Mouse (Mus musculus) CH12.LX (cell line): ENCODE data around the gene Polr3b. TPM values are rescaled to one million over a fixed set of nuclear protein-coding genes. Genes with fewer than 3 reads are reported as not detected.

Experiments
- DNase-seq: peaks from one replicate; pipeline ENCODE4 v3.0.0-alpha.2; 2013; ENCODE audit errors: extremely low read depth
- H3K27ac ChIP-seq: 2 replicates; pipeline ENCODE4 v1.5.1; 2012; ENCODE audit warnings: low read depth, mild to moderate bottlenecking, control low read depth, moderate library complexity; ENCODE audit not compliant: insufficient read depth
- H3K27me3 ChIP-seq: replicated peaks from 2 replicates; pipeline ENCODE3; 2012; ENCODE audit warnings: inconsistent platforms
- H3K36me3 ChIP-seq, 2 experiments: replicated peaks in 1 of 2; 2 replicates each; pipeline versions ENCODE3 to v1.6.1; 2012; ENCODE audit warnings: inconsistent platforms in 1 of 2, low read length in 1 of 2, mild to moderate bottlenecking in 1 of 2, mixed read lengths in 1 of 2, moderate library complexity in 1 of 2; ENCODE audit not compliant: control insufficient read depth in 1 of 2, insufficient read depth in 1 of 2
- H3K4me1 ChIP-seq, 2 experiments: 2 replicates each; pipeline ENCODE4 v1.6.1; 2012; ENCODE audit warnings: inconsistent platforms in 1 of 2, moderate library complexity in 1 of 2; ENCODE audit not compliant: insufficient read depth in 2 of 2, control insufficient read depth in 1 of 2
- H3K4me2 ChIP-seq: 2 replicates; pipeline ENCODE4 v1.6.1; 2012; ENCODE audit warnings: low read depth, mild to moderate bottlenecking, control low read depth; ENCODE audit not compliant: poor library complexity, insufficient read depth, severe bottlenecking
- H3K4me3 ChIP-seq, 3 experiments: fragments of 150-350 bp in 1 of 3; sonication (generic) in 1 of 3; replicated peaks in 1 of 3; 2 replicates each; pipeline versions ENCODE3 to v1.5.1; 2011 to 2012; ENCODE audit warnings: low read depth in 2 of 3, low read length in 2 of 3, mild to moderate bottlenecking in 2 of 3, moderate library complexity in 2 of 3, control low read depth in 1 of 3, improper control_type of control experiment in 1 of 3, inconsistent platforms in 1 of 3, mixed read lengths in 1 of 3; ENCODE audit not compliant: poor library complexity in 1 of 3
- H3K79me2 ChIP-seq: replicated peaks from 2 replicates; pipeline ENCODE4 v1.6.1; 2012; ENCODE audit warnings: mild to moderate bottlenecking, moderate library complexity; ENCODE audit not compliant: control insufficient read depth, poor library complexity, insufficient read depth, severe bottlenecking; ENCODE audit errors: extremely low read depth
- H3K9ac ChIP-seq: 2 replicates; pipeline ENCODE4 v1.6.1; 2012; ENCODE audit warnings: low read depth, mild to moderate bottlenecking, control low read depth, moderate library complexity; ENCODE audit not compliant: insufficient read depth
- H3K9me3 ChIP-seq: replicated peaks from 2 replicates; pipeline ENCODE3; 2012; ENCODE audit warnings: low read length, inconsistent platforms, mixed read lengths
- CHD1 ChIP-seq: IDR thresholded peaks from 2 replicates; pipeline ENCODE4 v1.6.1; 2012; ENCODE audit warnings: low read depth, low read length, improper control_type of control experiment, inconsistent platforms
- CHD2 ChIP-seq: IDR thresholded peaks from 2 replicates; pipeline ENCODE4 v1.6.1; 2011; ENCODE audit warnings: low read length, improper control_type of control experiment
- ELF1 ChIP-seq: IDR thresholded peaks from 2 replicates; pipeline ENCODE4 v1.6.1; 2014; ENCODE audit warnings: low read depth, mild to moderate bottlenecking, inconsistent platforms, low read length, improper control_type of control experiment
- EP300 ChIP-seq: IDR thresholded peaks from 2 replicates; pipeline ENCODE4 v1.6.1; 2011; ENCODE audit warnings: low read length, improper control_type of control experiment
- ETS1 ChIP-seq: conservative IDR thresholded peaks from 2 replicates; pipeline ENCODE4 v1.6.1; 2012; ENCODE audit warnings: low read depth, mild to moderate bottlenecking, inconsistent platforms, low read length, improper control_type of control experiment, moderate library complexity
- GABPA ChIP-seq: IDR thresholded peaks from 2 replicates; pipeline ENCODE4 v1.6.1; 2012; ENCODE audit warnings: low read depth, low read length, improper control_type of control experiment, inconsistent platforms; ENCODE audit not compliant: insufficient replicate concordance
- HCFC1 ChIP-seq: IDR thresholded peaks from 2 replicates; pipeline ENCODE4 v1.6.1; 2012; ENCODE audit warnings: low read depth, mild to moderate bottlenecking, inconsistent platforms, low read length, improper control_type of control experiment
- JUND ChIP-seq: conservative IDR thresholded peaks from 2 replicates; pipeline ENCODE4 v1.6.1; 2011; ENCODE audit warnings: low read depth, low read length, improper control_type of control experiment
- KAT2A ChIP-seq: IDR thresholded peaks from 2 replicates; pipeline ENCODE4 v1.6.1; 2012; ENCODE audit warnings: low read length, improper control_type of control experiment, inconsistent platforms; ENCODE audit not compliant: insufficient replicate concordance
- MAFK ChIP-seq: IDR thresholded peaks from 2 replicates; pipeline ENCODE4 v1.6.1; 2011; ENCODE audit warnings: low read length, improper control_type of control experiment; ENCODE audit not compliant: insufficient replicate concordance
- MAX ChIP-seq: IDR thresholded peaks from 2 replicates; pipeline ENCODE4 v1.6.1; 2011; ENCODE audit warnings: low read length, improper control_type of control experiment
- MAZ ChIP-seq: IDR thresholded peaks from 2 replicates; pipeline ENCODE4 v1.6.1; 2012; ENCODE audit warnings: low read depth, mild to moderate bottlenecking, inconsistent platforms, low read length, improper control_type of control experiment, moderate library complexity
- MEF2A ChIP-seq: IDR thresholded peaks from 2 replicates; pipeline ENCODE4 v1.6.1; 2014; ENCODE audit warnings: low read depth, mild to moderate bottlenecking, inconsistent platforms, low read length, improper control_type of control experiment, borderline replicate concordance
- POLR2A ChIP-seq: IDR thresholded peaks from 2 replicates; pipeline ENCODE4 v1.6.1; 2011; ENCODE audit warnings: low read depth, mild to moderate bottlenecking, improper control_type of control experiment, low read length
- POLR2AphosphoS2 ChIP-seq: IDR thresholded peaks from 2 replicates; pipeline ENCODE4 v1.6.1; 2011; ENCODE audit warnings: low read depth, low read length, improper control_type of control experiment
- RAD21 ChIP-seq: IDR thresholded peaks from 2 replicates; pipeline ENCODE4 v1.6.1; 2011; ENCODE audit warnings: low read depth, mild to moderate bottlenecking, low read length, improper control_type of control experiment, moderate library complexity
- RCOR1 ChIP-seq: conservative IDR thresholded peaks from 2 replicates; pipeline ENCODE4 v1.6.1; 2012; ENCODE audit warnings: low read depth, mild to moderate bottlenecking, inconsistent platforms, low read length, improper control_type of control experiment
- SIN3A ChIP-seq: IDR thresholded peaks from 2 replicates; pipeline ENCODE4 v1.6.1; 2012; ENCODE audit warnings: low read length, improper control_type of control experiment, inconsistent platforms
- SMC3 ChIP-seq: IDR thresholded peaks from 2 replicates; pipeline ENCODE4 v1.6.1; 2011; ENCODE audit warnings: low read depth, low read length, improper control_type of control experiment
- TBP ChIP-seq: conservative IDR thresholded peaks from 2 replicates; pipeline ENCODE4 v1.6.1; 2011; ENCODE audit warnings: low read depth, low read length, improper control_type of control experiment
- TCF12 ChIP-seq: IDR thresholded peaks from 2 replicates; pipeline ENCODE4 v1.6.1; 2014; ENCODE audit warnings: low read depth, mild to moderate bottlenecking, inconsistent platforms, low read length, improper control_type of control experiment
- UBTF ChIP-seq: IDR thresholded peaks from 2 replicates; pipeline ENCODE4 v1.6.1; 2012; ENCODE audit warnings: low read depth, mild to moderate bottlenecking, inconsistent platforms, low read length, improper control_type of control experiment, moderate library complexity
- USF1 ChIP-seq: IDR thresholded peaks from 2 replicates; pipeline ENCODE4 v1.6.1; 2014; ENCODE audit warnings: low read depth, mild to moderate bottlenecking, inconsistent platforms, low read length, improper control_type of control experiment
- USF2 ChIP-seq: conservative IDR thresholded peaks from 2 replicates; pipeline ENCODE4 v1.6.1; 2011; ENCODE audit warnings: low read depth, low read length, improper control_type of control experiment
- ZMIZ1 ChIP-seq: IDR thresholded peaks from 2 replicates; pipeline ENCODE4 v1.6.1; 2012; ENCODE audit warnings: low read depth, mild to moderate bottlenecking, inconsistent platforms, low read length, improper control_type of control experiment
- ZNF384 ChIP-seq: IDR thresholded peaks from 2 replicates; pipeline ENCODE4 v1.6.1; 2012; ENCODE audit warnings: low read depth, low read length, improper control_type of control experiment, inconsistent platforms
- dilution Hi-C: fragments of 300-500 bp; cut with MboI; formaldehyde crosslinking; loops from 2 replicates; pipeline ENCODE4 v1.14.3; 2020; ENCODE audit warnings: low sequenced_read_pairs; ENCODE audit not compliant: extremely low pct_unique_long_range_greater_than_20kb, extremely low pct_ligation_motif_present
- in situ Hi-C: fragments of 300-500 bp; cut with MboI; formaldehyde crosslinking; loops from 3 replicates; pipeline ENCODE4 v1.14.3; 2019; ENCODE audit warnings: low sequenced_read_pairs, low pct_ligation_motif_present, low pct_unique_long_range_greater_than_20kb, mixed read lengths
- polyA plus RNA-seq: library from polyadenylated mRNA; unstranded; fragments of >175 nt; gene quantifications from 2 replicates; pipeline ENCODE4 v1.2.1, GENCODE M21; 2012; ENCODE audit warnings: low read depth; ENCODE audit not compliant: insufficient read length
- total RNA-seq, 2 experiments: library from RNA; depleted of rRNA; stranded (reverse); fragments of 300-350 nt in 1 of 2; fragments of >200 nt in 1 of 2; gene quantifications; 2 replicates each; pipeline ENCODE4 v1.2.3; 2012 to 2014

Gene Polr3b
- total and polyA plus RNA-seq, 3 experiments: 13.0 to 20.8 (median 16.3) TPM

GRCm38 (mm10) chr10:84600136-84600535 is 22.0 kb upstream of the Polr3b start:
- dilution Hi-C loops (no loop called here), in situ Hi-C loops (no loop called here)
- Histone ChIP-seq H3K27ac (no peak overlapping the region), H3K4me3 (no peak overlapping the region), H3K9me3 (no peaks in the 10 kb centered on the region), H3K4me1 (no peaks in the 10 kb centered on the region), H3K79me2 (no peaks in the 10 kb centered on the region), H3K9ac (no peak overlapping the region), H3K27me3 (no peaks in the 10 kb centered on the region), H3K36me3 (peaks cover 0 to 8% of the 10 kb centered on the region in 2 experiments), H3K4me2 (no peak overlapping the region)
- no peak for TF ChIP-seq ZNF384
- no peak for DNase-seq

GRCm38 (mm10) chr10:84604335-84604734 is 17.8 kb upstream of the Polr3b start:
- peaks cover 0 to 17% of the 10 kb centered on the region in 2 experiments for H3K36me3 ChIP-seq
- no peaks in the 10 kb centered on the region for H3K27me3 ChIP-seq
- H3K9me3 ChIP-seq: no peaks in the 10 kb centered on the region
- H3K4me3 ChIP-seq: no peak overlapping the region
- no peaks in the 10 kb centered on the region for H3K4me1 ChIP-seq
- no peaks in the 10 kb centered on the region for H3K79me2 ChIP-seq
- TF ChIP-seq MAFK: no peak
- TF ChIP-seq CHD2: no peak
- no peak for TF ChIP-seq USF1
- TF ChIP-seq HCFC1: no peak
- no peak for TF ChIP-seq CHD1
- no peak for TF ChIP-seq UBTF
- TF ChIP-seq TCF12: no peak
- TF ChIP-seq SMC3: no peak
- TF ChIP-seq KAT2A: no peak
- no peak for TF ChIP-seq MEF2A
- TF ChIP-seq RAD21: no peak
- TF ChIP-seq POLR2AphosphoS2: no peak
- no peak for TF ChIP-seq ZNF384
- TF ChIP-seq ZMIZ1: no peak
- TF ChIP-seq POLR2A: no peak
- dilution Hi-C loops: no loop called here
- no peak for DNase-seq
- in situ Hi-C loops: no loop called here
- no peak overlapping the region for H3K9ac ChIP-seq
- no peak overlapping the region for H3K27ac ChIP-seq
- H3K4me2 ChIP-seq: no peak overlapping the region

DNA sequence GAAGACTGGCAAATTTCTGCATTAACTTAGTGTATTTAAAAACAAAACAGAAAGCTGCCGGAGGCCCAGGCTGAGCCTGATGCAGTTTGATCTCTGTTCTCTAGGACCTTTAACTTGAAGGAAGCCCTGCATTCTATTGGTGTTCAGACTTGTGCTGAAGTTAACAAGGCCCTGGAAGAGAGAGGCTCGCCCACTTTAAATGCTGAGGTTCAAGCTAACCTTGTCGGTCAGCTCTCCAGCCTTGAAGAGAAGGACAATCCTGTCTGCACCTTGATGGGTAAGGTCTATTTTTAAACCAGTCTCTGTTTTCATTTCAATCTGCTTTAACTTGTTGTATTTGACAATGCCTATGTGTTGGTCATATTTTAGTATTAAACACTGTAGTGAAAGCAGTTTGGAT is 13.7 kb upstream of the Polr3b start:
- H3K4me1 ChIP-seq: peaks cover 5 to 17% of the 10 kb centered on the region in 2 experiments; a peak in 3 of 4 replicates
- TF ChIP-seq MAZ (no peak), POLR2AphosphoS2 (no peak), CHD1 (no peak), USF2 (no peak), JUND (no peak), GABPA (no peak), EP300 (no peak), TBP (no peak), RCOR1 (no peak), KAT2A (no peak), TCF12 (no peak), SIN3A (no peak), MEF2A (no peak), ZMIZ1 (no peak), USF1 (no peak), ELF1 (no peak), SMC3 (no peak), MAX (no peak), ETS1 (no peak)
- no peak overlapping the region for H3K27ac ChIP-seq
- peaks cover 0 to 16% of the 10 kb centered on the region in 2 experiments for H3K36me3 ChIP-seq
- H3K4me2 ChIP-seq: no peak overlapping the region
- H3K79me2 ChIP-seq: no peaks in the 10 kb centered on the region
- no peak overlapping the region for H3K4me3 ChIP-seq
- H3K9me3 ChIP-seq: no peaks in the 10 kb centered on the region
- no peak overlapping the region for H3K9ac ChIP-seq
- dilution Hi-C loops (no loop called here), in situ Hi-C loops (loop anchor here (5.0 kb wide), 1 partner anchor 91 kb away; no protein-coding TSS in a partner anchor)
- H3K27me3 ChIP-seq: no peaks in the 10 kb centered on the region
- DNase-seq: no peak
